Mouse (Mus musculus) c-Kit-positive CD71-positive TER-119-positive erythroid progenitor cells, embryonic 14.5 days (primary cell): ENCODE measurements around the gene Dock7.

Experiments
- DNase-seq: peaks from one replicate; pipeline ENCODE4 v3.0.0-alpha.2; 2013; ENCODE audit warnings: low spot score

Gene Dock7

DNA sequence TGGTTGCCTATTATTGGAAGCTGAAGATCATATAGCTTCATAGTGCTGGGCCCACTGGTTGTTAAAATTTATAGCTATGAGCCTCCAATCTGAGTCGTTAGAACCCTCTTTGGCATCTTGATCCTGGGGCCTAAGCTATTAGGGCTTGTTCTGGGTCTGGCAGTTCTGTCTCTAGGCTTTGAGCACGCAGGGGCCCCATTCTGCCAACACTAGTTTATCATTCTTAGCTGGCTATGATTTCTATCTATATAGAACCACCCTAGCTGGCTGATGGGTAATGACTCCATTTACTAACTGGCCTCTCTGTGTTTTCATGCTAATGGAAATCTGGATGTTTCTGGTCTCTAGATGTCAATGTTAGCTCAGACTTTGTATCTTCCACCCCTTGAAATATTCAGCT lies 203.0 kb downstream of the Dock7 start:
- no peak for DNase-seq

DNA sequence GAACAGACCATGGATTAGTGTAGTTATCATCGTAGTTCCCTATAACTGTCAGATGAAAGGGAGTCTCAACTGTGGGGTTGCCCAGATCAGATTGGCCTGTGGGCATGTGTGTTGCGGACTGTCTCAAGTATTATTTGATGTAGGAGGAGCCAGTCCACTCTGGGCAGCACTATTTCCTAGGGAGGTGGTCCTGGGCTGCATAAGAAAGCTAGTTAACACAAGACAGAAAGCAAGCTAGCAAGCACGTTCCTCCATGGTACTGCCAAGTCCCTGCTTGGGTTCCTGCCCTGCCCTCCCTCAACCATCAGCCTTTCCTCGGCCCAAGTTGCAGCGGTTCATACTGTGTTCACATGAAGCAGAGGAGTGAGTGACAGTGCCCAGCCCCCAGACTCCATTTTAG lies 210.5 kb downstream of the Dock7 start:
- no peak for DNase-seq

DNA sequence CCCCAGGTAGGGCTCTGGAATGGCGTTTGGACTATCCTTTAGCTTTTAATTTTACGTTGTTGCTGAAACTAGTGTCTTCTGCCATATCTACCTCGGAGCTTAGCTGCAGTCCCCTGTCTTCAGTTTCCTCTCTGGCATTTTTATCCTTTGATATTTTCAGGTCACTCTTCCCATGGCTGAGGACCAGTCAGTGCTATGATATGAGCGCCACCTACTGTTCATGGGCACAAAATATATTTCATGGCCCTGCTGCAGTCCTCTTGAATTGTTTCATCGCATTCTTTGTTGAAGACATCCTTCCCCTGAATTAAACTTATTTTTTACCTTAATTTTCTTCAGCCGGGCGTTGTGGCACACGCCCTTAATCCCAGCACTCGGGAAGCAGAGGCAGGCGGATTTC lies 233.6 kb downstream of the Dock7 start:
- peak; percentile 26 for DNase-seq
